Mouse (Mus musculus) C2C12 (cell line): ENCODE results near the gene Lypd6b.

Experiments used
- CEBPB ChIP-seq: IDR thresholded peaks from one replicate; pipeline ENCODE4 v1.6.1; 2011; ENCODE audit warnings: low read depth, mild to moderate bottlenecking, control low read depth, moderate library complexity
- CTCF ChIP-seq: IDR thresholded peaks from one replicate; pipeline ENCODE4 v1.5.1; 2011; ENCODE audit not compliant: control insufficient read depth, insufficient read depth, insufficient read length
- FOSL1 ChIP-seq: IDR thresholded peaks from one replicate; pipeline ENCODE4 v1.8.0; 2011; ENCODE audit warnings: mild to moderate bottlenecking, low read length; ENCODE audit not compliant: poor library complexity, insufficient read depth, severe bottlenecking
- MAX ChIP-seq: IDR thresholded peaks from one replicate; pipeline ENCODE4 v1.6.1; 2011; ENCODE audit warnings: mild to moderate bottlenecking, control low read depth
- MYOD1 ChIP-seq: IDR thresholded peaks from one replicate; pipeline ENCODE4 v1.6.1; 2011; ENCODE audit warnings: low read depth; ENCODE audit not compliant: control insufficient read depth, insufficient read length
- USF1 ChIP-seq: IDR thresholded peaks from one replicate; pipeline ENCODE4 v1.6.1; 2011; ENCODE audit warnings: low read depth, mild to moderate bottlenecking, control low read depth, moderate library complexity

GRCm38 (mm10) chr2:49825588-49825987, 38.1 kb downstream of the Lypd6b start:
- no peak for TF ChIP-seq CTCF
- TF ChIP-seq FOSL1, result no peak
- TF ChIP-seq MAX, result no peak
- no peak for TF ChIP-seq USF1
- TF ChIP-seq CEBPB, result no peak
- TF ChIP-seq MYOD1, result no peak
